Mouse (Mus musculus): ENCODE measurements around the gene Ppargc1a. TPM values are rescaled to one million over a fixed set of nuclear protein-coding genes. Genes with fewer than 3 reads are reported as not detected.

Gene Ppargc1a
- total RNA-seq (2014; fragmentation: Nextera tagmentation), result not detected in 2 replicates
- not detected in 2 replicates for total RNA-seq (2017)

DNA sequence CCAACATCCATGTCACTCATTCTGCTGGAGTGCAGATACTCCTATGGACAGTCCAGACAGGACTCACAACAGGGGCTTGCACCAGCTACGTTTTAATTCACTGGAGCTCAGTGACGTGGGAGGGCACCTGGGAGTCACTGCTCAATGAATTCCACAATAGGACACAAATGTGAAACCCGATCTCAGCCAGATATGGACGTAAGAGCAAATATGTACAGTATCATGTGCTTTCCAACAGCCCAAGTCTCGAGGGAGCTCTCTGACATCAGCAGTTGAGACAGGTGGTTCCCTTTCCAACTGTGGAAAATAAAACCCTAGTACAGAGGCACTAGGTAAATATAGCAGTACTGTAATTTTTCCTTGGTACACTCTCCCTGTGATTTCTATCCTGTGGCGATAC, at the start of gene Ppargc1a:
TSS of gene Ppargc1a (minus strand) at position 68 of the 400 bp plus-strand sequence.
- ATAC-seq (replicated peaks; ENCODE audit: poor library complexity, severe bottlenecking), result no peak

DNA sequence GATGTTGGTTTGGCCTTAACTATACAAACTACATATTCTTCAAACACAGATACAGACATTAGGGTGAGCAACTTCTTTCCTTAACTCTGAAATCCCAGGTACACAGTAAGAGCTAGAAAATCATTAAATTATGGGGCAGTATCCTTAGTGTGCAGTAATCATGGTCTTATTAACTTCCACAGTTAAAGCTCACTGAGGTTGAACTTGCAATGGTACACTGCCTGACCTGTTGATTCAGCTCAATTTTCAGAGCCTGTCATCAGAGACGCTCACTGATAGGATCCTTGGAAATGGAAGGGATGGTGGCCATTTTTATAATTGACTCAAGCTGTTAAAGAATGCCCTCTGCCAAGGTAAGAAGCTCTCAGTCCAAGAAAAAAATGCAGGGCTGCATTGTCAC, 49.4 kb upstream of the Ppargc1a start:
- no peak for ATAC-seq (replicated peaks; ENCODE audit: poor library complexity, severe bottlenecking)

DNA sequence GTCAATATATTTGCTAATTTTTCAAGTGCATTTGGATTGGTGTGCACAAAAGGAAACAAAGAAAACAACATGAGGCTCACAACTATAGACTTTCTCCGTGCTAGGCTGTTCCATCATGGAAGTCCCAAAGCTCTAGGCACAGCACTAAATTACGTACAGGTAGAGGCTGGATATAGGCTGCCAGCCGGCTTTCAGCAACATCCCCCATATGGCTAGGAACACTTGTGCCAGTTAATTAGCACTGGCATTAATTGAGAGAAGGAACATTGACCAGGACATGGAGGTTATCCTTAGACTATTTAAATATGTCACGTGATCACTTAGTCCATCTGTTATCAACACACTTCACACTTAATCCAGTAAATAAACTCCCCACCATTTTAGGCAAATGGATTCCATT, 44.5 kb upstream of the Ppargc1a start:
- no peak for ATAC-seq (replicated peaks; ENCODE audit: poor library complexity, severe bottlenecking)

DNA sequence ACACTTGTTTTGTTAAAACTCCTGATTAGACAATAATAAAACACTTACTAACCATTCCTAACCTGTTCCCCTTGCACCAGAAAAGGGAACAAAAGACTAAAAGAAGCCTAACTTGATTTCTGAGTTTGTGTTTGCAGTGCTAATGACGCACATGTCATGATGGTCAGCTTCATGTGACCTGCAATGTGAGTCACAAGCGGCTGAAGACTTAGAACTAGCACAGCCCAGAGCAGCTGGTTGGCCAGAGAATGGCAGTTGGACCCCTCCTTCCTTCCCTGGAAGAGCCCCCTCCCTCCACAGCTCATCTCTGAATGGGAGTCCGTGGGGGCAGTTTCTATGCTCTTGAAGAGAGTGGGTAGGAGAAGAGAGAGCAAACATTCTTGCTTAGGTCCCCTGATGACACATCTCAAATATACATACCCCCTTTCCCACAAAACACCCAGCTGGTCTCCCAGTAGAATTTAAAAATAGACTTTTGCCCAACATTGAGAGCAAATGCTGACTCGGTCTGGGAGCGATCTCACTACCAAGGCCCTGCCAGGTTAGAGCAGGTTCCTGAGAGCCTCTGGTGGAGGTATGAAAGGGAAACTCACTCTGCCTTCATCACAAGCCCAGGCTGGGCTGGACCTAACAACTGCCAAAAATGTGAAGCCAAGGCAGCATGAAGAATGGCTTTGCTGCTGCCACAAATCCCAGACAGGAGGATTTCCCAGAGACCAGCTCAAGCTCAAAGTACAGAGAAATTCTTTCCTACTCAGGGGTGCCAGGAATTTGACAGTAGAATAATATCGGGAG, 40.4 kb upstream of the Ppargc1a start:
- ATAC-seq (replicated peaks; ENCODE audit: poor library complexity, severe bottlenecking), result no peak

DNA sequence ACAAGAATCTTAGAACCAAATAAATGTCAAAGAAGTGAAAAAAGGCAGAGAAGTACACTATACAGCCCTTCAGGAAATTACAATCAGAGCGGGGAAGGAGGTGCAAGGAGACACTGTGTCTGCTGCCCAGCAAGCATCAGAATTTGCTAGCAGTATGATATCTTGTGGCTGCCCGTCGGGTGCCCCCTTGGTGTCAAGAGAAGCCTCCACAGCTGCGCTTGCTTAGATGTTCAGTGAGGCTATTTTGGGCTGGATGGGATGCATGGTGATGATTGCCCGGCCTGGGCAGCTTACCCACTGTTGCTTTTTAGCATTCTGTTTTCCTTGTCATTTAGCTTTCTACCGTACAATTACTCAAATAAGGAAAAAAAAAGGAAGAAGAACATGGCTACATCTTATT, 32.0 kb upstream of the Ppargc1a start:
- ATAC-seq (replicated peaks; ENCODE audit: poor library complexity, severe bottlenecking), result no peak

DNA sequence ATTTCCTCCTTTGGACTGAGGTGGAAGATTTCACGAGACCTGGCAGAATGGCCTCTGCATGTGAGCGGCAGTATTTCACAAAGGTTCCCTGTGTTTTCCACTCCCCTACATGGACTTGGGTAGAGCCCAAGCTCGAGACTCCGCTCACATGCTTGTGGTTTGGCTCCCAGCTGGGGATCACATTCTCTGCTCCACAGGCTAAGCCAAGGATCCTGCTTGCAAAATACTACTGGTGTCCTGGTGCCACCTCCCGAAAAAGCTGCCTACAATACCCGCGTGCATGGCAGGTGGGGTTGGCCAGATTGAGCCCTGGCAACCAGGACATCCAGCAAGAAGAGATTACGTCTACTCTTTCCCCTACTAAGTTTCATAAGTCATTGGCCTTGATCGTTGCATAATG, 28.1 kb upstream of the Ppargc1a start:
- no peak for ATAC-seq (replicated peaks; ENCODE audit: poor library complexity, severe bottlenecking)

DNA sequence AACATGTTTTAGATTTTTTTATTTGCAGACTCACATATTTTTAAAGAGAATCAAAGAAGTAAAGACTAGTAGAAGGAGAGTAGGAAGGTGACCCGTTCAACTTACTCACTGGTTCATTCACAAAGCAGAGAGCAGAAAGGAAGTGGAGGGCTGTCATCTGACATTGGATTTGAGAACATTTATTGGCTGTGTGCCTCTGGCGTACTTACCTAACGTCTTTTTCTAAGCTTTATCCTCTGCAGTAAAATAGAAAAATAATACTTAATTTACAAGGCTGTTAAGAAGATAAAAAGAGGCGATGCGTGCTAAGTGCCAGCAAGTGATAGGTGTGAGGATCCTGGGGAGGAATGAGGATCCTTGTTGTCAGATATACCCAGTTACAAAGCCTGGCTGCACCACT, 24.7 kb upstream of the Ppargc1a start:
- ATAC-seq (replicated peaks; ENCODE audit: poor library complexity, severe bottlenecking), result no peak

DNA sequence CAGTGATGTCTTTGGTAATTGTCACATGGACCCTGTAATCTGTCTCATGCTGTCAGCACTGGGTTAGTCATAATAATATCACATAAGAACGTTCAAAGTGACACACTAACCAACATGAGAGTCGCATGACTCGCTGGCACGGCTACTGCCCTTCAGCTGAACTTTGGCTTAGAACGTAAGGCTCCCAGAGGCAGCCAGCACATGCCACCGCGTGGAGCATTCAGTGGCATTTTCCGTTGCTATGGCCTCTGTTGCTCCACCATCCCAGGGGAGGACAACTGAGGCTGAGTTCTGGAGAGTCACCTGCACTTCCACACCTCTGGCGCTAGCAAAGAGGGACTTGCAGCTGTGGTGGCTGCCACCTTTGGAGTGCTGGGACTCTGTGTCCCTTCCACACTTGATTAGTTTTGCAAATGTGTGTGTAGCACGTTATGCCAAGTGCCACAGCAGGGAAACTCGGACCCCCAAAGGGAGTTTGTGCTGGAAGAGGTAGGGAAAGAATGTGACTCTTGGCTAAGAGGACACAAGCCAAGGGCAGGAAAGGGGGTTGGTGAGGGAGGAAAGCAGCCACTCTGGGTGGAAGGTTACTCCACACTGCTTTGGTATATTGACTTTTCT, 24.1 kb upstream of the Ppargc1a start:
- ATAC-seq (replicated peaks; ENCODE audit: poor library complexity, severe bottlenecking), result no peak

DNA sequence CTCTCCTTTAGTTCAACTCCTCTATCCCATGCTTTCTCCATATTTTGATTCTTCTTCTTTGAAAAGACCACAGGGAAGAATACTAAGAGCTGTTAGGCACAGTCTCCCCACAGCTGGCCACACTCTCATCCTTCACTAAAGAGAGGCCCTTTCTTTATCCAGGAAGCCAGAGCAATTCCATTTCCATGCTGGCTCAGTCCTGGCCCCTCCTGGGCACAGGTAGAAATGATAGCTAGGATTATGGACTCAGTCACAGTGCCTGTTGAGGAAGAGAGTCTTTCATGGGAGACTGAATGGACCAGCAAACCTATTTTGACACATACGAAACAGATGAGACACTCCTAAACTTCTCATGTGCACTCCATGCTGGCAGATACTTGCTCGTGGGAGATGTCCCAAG, 18.7 kb upstream of the Ppargc1a start:
- no peak for ATAC-seq (replicated peaks; ENCODE audit: poor library complexity, severe bottlenecking)

DNA sequence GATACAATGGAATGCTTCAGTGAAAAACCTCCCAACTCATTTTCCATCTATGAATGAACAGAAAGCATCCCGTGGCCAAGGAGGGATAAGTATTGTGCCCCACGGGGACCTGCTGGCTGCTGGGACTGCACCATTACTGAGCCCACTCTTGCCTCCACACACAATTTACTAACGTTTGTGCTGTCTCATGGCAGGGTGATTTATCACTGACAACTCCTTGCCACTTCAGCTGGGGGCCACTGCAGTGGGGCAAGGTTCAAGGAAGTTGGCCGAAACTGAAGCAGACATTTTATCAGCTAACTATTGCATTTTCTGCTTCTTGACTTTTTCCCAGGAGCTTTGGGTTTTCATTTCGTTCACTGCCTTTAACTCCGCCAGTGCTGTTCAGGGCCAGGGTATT, 17.5 kb upstream of the Ppargc1a start:
- ATAC-seq (replicated peaks; ENCODE audit: poor library complexity, severe bottlenecking), result peak; percentile 79

DNA sequence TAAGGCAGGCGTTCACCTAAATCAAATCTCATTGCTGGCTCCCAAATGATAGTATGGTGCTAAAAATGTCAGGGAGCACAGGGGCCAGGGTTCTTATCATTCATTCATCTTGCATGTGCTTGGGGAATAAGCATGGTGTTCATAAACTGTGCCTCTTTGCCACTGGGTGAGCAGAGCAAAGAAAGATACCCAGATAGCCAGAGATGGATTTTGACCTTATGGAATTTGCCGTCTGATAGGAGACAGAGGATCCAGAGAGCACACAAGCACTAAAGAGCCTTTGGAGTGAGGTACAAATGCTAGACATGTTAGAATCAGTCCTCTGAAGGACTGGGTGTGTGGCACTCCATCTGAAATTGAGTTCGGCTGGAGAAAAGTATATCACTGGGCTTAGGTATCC, 16.7 kb upstream of the Ppargc1a start:
- no peak for ATAC-seq (replicated peaks; ENCODE audit: poor library complexity, severe bottlenecking)

DNA sequence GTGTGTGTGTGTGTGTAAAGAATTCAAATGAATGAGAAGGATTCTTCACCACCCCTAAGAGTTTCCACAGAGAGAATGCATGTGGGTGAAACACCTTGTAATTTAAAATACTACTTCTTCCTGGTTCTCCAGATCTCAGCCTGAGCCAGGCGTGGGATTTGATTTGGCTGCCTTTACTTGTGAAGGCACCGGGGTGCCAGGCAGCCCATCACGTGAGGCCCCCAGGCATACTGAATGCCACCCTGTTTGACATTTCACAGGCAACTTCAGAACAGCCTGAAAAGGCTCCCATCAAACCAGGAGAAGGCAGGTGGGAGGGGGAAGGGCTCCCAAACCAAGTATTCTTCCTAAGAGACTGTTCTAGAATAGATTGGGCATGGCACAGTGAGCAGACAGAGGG, 16.1 kb upstream of the Ppargc1a start:
- no peak for ATAC-seq (replicated peaks; ENCODE audit: poor library complexity, severe bottlenecking)

DNA sequence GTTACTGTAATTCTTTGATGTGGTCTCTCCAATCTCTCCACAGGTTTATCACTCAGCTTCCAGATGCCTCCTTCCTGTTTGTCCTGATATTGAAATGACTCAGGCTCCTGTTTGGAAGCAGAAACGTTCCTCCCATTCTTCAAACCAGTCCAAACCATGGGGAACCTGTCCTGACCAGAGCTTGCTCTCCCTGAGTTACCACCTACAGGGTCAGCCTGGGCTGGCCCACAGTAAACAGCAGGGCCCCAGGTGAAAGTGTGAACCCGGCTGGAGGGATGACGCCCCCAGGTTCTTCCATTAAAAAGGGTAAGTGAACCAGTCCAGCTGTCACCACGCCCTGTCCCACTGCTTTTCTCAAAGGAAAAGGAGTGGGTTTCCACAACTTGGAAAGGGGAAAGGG, 15.5 kb upstream of the Ppargc1a start:
- no peak for ATAC-seq (replicated peaks; ENCODE audit: poor library complexity, severe bottlenecking)

DNA sequence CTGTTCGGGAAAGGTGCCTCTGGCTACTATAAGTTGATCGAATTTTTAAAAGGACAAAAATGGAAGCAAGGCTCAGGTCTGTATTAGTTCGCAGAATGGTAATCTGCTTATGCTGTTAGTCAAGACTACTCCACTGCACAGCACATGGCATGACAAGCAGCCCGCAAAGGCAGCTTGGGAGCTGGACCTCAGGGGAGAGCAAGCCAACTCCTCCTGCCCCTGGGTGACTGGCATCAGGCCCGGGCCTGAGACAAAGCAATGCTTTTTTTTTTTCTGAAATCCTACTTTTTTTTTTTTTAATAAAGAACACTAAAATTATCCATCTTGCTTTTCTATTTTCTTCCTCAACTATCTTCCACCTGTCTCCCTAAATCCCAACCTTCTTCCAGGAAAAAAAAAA, 15.1 kb upstream of the Ppargc1a start:
- no peak for ATAC-seq (replicated peaks; ENCODE audit: poor library complexity, severe bottlenecking)

DNA sequence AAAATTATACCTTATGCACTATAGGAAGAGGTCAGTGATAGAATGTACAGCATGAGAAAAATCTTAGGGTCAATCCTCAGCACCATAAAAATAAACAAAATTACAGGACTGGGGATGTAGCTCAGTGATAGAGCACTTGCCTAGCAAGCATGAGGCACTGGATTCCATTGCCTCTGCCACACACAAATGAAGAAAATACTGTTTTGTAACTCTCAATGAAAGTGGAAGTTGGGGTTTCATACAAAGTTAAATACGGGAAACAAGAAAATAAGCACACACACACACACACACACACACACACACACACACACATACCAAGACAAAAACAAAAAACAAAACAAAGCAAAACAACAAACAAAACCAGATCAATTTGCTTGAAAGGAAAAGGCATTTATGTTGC, 10.1 kb upstream of the Ppargc1a start:
- peak; percentile 59 for ATAC-seq (replicated peaks; ENCODE audit: poor library complexity, severe bottlenecking)

DNA sequence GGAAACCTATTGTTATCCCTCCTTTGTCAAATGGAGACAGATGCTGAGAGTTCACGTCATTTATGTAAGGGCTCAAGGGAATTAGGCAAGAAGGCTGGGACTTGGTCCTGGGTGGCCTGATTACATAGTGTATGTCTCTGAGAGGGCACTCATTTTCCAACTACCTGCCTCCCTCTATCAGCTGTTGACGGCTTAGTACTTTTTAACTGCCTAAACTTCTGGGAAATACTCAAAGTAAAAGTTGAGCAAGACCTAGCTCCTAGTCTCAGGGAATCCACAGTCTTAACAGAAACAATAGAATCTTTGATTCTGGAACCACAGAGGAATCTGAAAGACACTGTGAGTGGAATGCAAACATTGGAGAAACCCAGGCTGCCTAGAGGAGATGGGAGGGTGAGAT, 6.2 kb upstream of the Ppargc1a start:
- no peak for ATAC-seq (replicated peaks; ENCODE audit: poor library complexity, severe bottlenecking)

DNA sequence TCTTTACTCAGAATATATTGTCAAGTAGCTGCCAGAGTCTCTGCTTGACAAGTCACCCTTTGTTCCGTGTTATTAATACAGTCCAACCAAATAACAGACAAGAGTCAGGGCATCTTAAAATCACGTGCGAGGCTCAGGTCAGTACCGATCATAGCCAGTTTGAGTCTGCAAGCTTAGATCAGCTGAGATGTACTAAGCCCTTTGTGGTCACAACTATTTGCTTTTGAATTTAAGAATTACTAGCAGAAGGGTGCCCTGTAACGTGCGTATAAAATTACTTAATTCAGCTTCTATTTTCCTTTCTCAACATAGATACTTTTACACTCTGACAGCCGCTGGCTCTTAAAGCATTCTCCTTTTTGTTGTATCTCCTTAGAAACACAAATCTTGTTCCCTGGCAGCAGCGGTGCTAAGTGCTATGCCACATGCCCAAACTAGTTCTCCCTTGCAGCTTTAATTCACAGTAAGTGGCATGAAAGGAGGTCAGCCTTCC, 718 bp upstream of the Ppargc1a start:
- ATAC-seq (replicated peaks; ENCODE audit: poor library complexity, severe bottlenecking), result no peak

DNA sequence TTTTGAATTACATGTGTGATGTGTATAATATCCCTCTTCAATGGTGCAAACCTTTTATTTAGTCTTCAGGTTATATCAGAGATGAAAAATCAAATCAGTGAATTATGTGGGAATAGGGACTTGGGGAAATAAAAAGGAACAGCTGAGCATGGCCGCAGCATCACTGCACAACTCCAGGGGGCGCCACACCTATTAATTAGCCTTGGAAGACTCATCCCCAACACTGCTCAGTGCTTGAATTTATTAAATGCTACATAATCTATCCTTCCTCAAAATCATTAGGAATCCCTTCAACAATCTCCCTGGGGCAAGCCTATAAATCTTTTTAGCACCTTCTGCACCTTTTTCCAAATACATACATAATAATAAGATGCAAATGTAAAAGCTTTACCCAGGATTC, 1.9 kb downstream of the Ppargc1a start:
- no peak for ATAC-seq (replicated peaks; ENCODE audit: poor library complexity, severe bottlenecking)

DNA sequence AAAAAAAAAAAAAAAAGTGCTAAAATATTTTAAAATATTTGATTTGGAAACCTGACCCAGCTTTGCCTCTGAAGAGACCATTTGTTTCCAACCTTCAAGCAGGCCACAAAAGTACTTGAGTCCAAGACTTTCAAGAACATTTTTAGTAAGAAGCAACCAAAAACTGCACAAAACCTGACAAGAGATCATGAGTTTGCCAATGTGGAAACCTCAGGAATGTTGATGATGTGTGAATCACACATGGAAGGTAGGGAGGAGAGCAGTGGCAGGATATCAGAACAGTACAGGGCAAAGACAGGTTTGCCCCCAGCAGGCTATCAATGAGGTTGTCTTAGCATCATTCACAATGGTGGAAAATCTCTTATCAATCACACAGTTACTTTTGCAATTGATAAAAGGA, 2.5 kb downstream of the Ppargc1a start:
- no peak for ATAC-seq (replicated peaks; ENCODE audit: poor library complexity, severe bottlenecking)

DNA sequence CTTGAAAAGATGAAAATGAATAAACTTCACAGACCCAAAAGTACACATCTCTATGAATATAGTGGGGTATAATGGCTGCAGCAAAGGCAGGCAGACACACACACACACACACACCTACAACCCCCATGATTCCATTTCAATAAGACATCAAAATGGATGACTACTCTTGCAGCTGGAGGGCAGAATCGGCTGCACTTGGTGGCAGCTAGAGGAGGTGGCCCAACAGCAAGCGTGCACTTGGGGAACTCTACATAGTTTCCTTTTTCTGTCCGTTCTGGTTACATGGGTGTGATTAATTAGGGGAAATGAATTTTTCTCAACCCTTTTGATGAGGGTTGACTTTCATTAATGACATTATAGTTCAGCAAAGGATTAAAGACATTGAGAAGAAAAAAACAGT, 4.0 kb downstream of the Ppargc1a start:
- ATAC-seq (replicated peaks; ENCODE audit: poor library complexity, severe bottlenecking), result peak; percentile 53

DNA sequence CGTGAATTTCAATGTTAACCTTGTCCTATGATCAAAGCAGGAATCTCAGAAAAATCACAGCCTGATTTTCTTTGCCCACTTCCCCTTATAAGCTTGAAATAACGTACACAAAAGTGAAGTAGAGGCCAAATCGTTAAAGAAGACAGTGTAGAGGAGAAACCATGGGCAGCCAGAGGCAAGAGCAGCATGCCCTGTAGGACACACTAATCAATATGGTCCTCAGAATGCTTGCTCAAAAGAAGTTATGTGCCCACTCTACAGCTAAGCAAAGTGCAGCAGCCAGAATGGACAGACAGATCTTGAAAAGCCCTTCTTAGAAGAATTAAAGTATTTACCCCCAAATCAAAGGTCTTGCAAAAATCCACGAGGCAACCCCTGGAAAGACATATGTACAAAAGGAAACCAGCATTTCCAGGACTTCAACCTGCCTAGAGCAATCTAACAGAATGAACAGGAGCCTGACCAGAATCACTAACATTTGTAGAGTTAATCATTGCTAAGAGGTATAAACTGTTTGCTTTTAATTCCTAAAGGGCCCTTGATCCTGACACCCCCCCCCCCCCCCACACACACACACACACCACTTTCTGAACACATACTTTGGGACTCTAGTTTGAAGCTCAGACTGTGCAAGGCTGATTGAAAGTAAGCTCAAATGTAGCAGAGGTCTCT, 9.8 kb downstream of the Ppargc1a start:
- no peak for ATAC-seq (replicated peaks; ENCODE audit: poor library complexity, severe bottlenecking)
